Mouse (Mus musculus) kidney, embryonic 15.5 days (tissue): Measurements from ENCODE around the gene Cdc42ep1. TPM values are rescaled to one million over a fixed set of nuclear protein-coding genes. Genes with fewer than 3 reads are reported as not detected.

ENCODE experiments used
- ATAC-seq: fragments of 200-750 bp; cut with Nextera tagmentation; replicated peaks from 2 replicates; pipeline ENCODE4 v1.8.0; 2017; ENCODE audit warnings: moderate TSS enrichment; ENCODE audit not compliant: low FRiP score
- H3K27ac ChIP-seq: fragments of 300-500 bp; sonication (generic); 2 replicates; pipeline ENCODE4 v1.5.1; 2015; ENCODE audit warnings: mild to moderate bottlenecking, inconsistent platforms
- H3K27me3 ChIP-seq: fragments of 300-500 bp; sonication (generic); 2 replicates; pipeline ENCODE4 v1.6.1; 2015; ENCODE audit warnings: inconsistent platforms
- H3K36me3 ChIP-seq: fragments of 300-500 bp; sonication (generic); 2 replicates; pipeline ENCODE4 v1.6.1; 2015; ENCODE audit warnings: inconsistent platforms
- H3K4me1 ChIP-seq: fragments of 300-500 bp; sonication (generic); 2 replicates; pipeline ENCODE4 v1.6.1; 2015; ENCODE audit warnings: inconsistent platforms
- H3K4me2 ChIP-seq: fragments of 300-500 bp; sonication (generic); 2 replicates; pipeline ENCODE4 v1.6.1; 2015; ENCODE audit warnings: moderate library complexity, mild to moderate bottlenecking, inconsistent platforms
- H3K4me3 ChIP-seq: fragments of 300-500 bp; sonication (generic); replicated peaks from 2 replicates; pipeline ENCODE4 v1.5.1; 2015; ENCODE audit warnings: mild to moderate bottlenecking, inconsistent platforms
- H3K9ac ChIP-seq: fragments of 300-500 bp; sonication (generic); 2 replicates; pipeline ENCODE4 v1.6.1; 2015; ENCODE audit warnings: mild to moderate bottlenecking, inconsistent platforms
- H3K9me3 ChIP-seq: fragments of 300-500 bp; sonication (generic); replicated peaks from 2 replicates; pipeline ENCODE4 v1.6.1; 2016; ENCODE audit warnings: inconsistent platforms
- WGBS: fragments of 180-500 bp; shearing (Covaris S2); methylation state at CpG from one replicate; pipeline ENCODE4 v1.1.7; 2015; ENCODE audit warnings: mixed read lengths; 5-methylcytosine and 5-hydroxymethylcytosine counted together
- polyA plus RNA-seq: library from polyadenylated mRNA; unstranded; fragments of >200 nt; fragmentation: Nextera tagmentation; extraction: Ambion mirVana; gene quantifications from 2 replicates; pipeline ENCODE4 v1.2.1, GENCODE M21; 2015

Gene Cdc42ep1
- polyA plus RNA-seq, 1 experiment from 2014 or later: 51.1 TPM

GRCm38 (mm10) chr15:78855303-78855965 lies 13.0 kb downstream of the Cdc42ep1 start, which contains the start of gene Lgals2:
TSS of gene Lgals2 (minus strand) at chr15:78855529.
- H3K27ac ChIP-seq: no peak within 1 kb of the TSS
- WGBS: 70% methylated on average over 8 of the region's 8 CpGs
- no peaks in the 10 kb centered on the region for H3K9me3 ChIP-seq
- H3K4me3 ChIP-seq: no peak within 1 kb of the TSS
- H3K4me1 ChIP-seq: peaks cover 18% of the 10 kb centered on the region
- H3K4me2 ChIP-seq: no peak within 1 kb of the TSS
- H3K27me3 ChIP-seq: no peaks in the 10 kb centered on the region
- H3K9ac ChIP-seq: no peak within 1 kb of the TSS
- ATAC-seq: no peak
- H3K36me3 ChIP-seq: no peaks in the 10 kb centered on the region

GRCm38 (mm10) chr15:78857009-78857408 lies 14.6 kb downstream of the Cdc42ep1 start:
- Histone ChIP-seq H3K4me1 (peaks cover 4% of the 10 kb centered on the region), H3K9me3 (no peaks in the 10 kb centered on the region)
- no peak for ATAC-seq

GRCm38 (mm10) chr15:78859311-78859710 lies 16.9 kb downstream of the Cdc42ep1 start:
- 60% methylated on average over 4 of the region's 4 CpGs for WGBS
- Histone ChIP-seq H3K36me3 (no peaks in the 10 kb centered on the region), H3K4me2 (no peak overlapping the region), H3K9me3 (no peaks in the 10 kb centered on the region), H3K27me3 (no peaks in the 10 kb centered on the region), H3K4me3 (no peak overlapping the region), H3K9ac (no peak overlapping the region), H3K27ac (peak overlapping the region; percentile 27; the same call in 1 of the 2 replicates), H3K4me1 (peaks cover 16% of the 10 kb centered on the region)
- ATAC-seq: no peak

More at GRCm38 (mm10) chr15:78857009-78857408, 14.6 kb downstream of the Cdc42ep1 start:
- H3K4me3 ChIP-seq: no peak overlapping the region
- 82% methylated on average over 7 of the region's 7 CpGs for WGBS
- no peaks in the 10 kb centered on the region for H3K27me3 ChIP-seq
- H3K36me3 ChIP-seq: no peaks in the 10 kb centered on the region
- no peak overlapping the region for H3K4me2 ChIP-seq
- H3K9ac ChIP-seq: no peak overlapping the region
- H3K27ac ChIP-seq: no peak overlapping the region

- no peak overlapping the region for H3K4me3 ChIP-seq
- H3K36me3 ChIP-seq: no peaks in the 10 kb centered on the region
- H3K4me1 ChIP-seq: peaks cover 18% of the 10 kb centered on the region
- no peak overlapping the region for H3K9ac ChIP-seq
- 69% methylated on average over 6 of the region's 6 CpGs for WGBS
- H3K27ac ChIP-seq: no peak overlapping the region
- H3K27me3 ChIP-seq: no peaks in the 10 kb centered on the region
- H3K4me2 ChIP-seq: no peak overlapping the region
- ATAC-seq: no peak
- no peaks in the 10 kb centered on the region for H3K9me3 ChIP-seq
Measured at GRCm38 (mm10) chr15:78859714-78860113, 17.3 kb downstream of the Cdc42ep1 start.

GRCm38 (mm10) chr15:78862280-78862679 lies 19.9 kb downstream of the Cdc42ep1 start:
- Histone ChIP-seq H3K27ac (no peak overlapping the region), H3K36me3 (no peaks in the 10 kb centered on the region), H3K27me3 (no peaks in the 10 kb centered on the region), H3K4me1 (peaks cover 18% of the 10 kb centered on the region), H3K4me2 (no peak overlapping the region), H3K9ac (no peak overlapping the region), H3K9me3 (no peaks in the 10 kb centered on the region), H3K4me3 (no peak overlapping the region)
- ATAC-seq: no peak
- WGBS: 81% methylated on average over 5 of the region's 5 CpGs

- no peak overlapping the region for H3K4me3 ChIP-seq
- H3K27me3 ChIP-seq: no peaks in the 10 kb centered on the region
- H3K36me3 ChIP-seq: no peaks in the 10 kb centered on the region
- no peak overlapping the region for H3K4me2 ChIP-seq
- no peaks in the 10 kb centered on the region for H3K9me3 ChIP-seq
- WGBS: 70% methylated on average over 2 of the region's 2 CpGs
- H3K27ac ChIP-seq: peak overlapping the region; percentile 66; the same call in 1 of the 2 replicates
- no peak for ATAC-seq
- peaks cover 26% of the 10 kb centered on the region for H3K4me1 ChIP-seq
- no peak overlapping the region for H3K9ac ChIP-seq
Measured at GRCm38 (mm10) chr15:78863154-78863553, 20.7 kb downstream of the Cdc42ep1 start.

GRCm38 (mm10) chr15:78863852-78864253 lies 21.4 kb downstream of the Cdc42ep1 start:
- WGBS: 47% methylated on average over 13 of the region's 13 CpGs
- Histone ChIP-seq H3K36me3 (no peaks in the 10 kb centered on the region), H3K4me2 (peak overlapping the region; percentile 28), H3K9me3 (no peaks in the 10 kb centered on the region), H3K4me3 (0 out of 2 replicates have a peak overlapping the region, but pooled peaks have one; percentile 1), H3K4me1 (peaks cover 33% of the 10 kb centered on the region), H3K27ac (peak overlapping the region; percentile 66), H3K27me3 (no peaks in the 10 kb centered on the region), H3K9ac (no peak overlapping the region)
- peak; percentile 57 for ATAC-seq

- H3K9ac ChIP-seq: no peak overlapping the region
- H3K27me3 ChIP-seq: no peaks in the 10 kb centered on the region
- peak overlapping the region; percentile 90 for H3K27ac ChIP-seq
- H3K36me3 ChIP-seq: no peaks in the 10 kb centered on the region
- ATAC-seq: peak; percentile 65
- no peaks in the 10 kb centered on the region for H3K9me3 ChIP-seq
- peak overlapping the region; percentile 26; the same call in 1 of the 2 replicates for H3K4me2 ChIP-seq
- 8% methylated on average over 9 of the region's 9 CpGs for WGBS
- peaks cover 33% of the 10 kb centered on the region for H3K4me1 ChIP-seq
- H3K4me3 ChIP-seq: no peak overlapping the region
Measured at GRCm38 (mm10) chr15:78868398-78868797, 26.0 kb downstream of the Cdc42ep1 start.

- H3K4me1 ChIP-seq: peaks cover 28% of the 10 kb centered on the region
- ATAC-seq: peak; percentile 16
- WGBS: 71% methylated on average over 7 of the region's 7 CpGs
- H3K4me2 ChIP-seq: peak overlapping the region; percentile 26; the same call in 1 of the 2 replicates
- H3K9me3 ChIP-seq: no peaks in the 10 kb centered on the region
- no peaks in the 10 kb centered on the region for H3K27me3 ChIP-seq
- peak overlapping the region; percentile 90 for H3K27ac ChIP-seq
- H3K4me3 ChIP-seq: no peak overlapping the region
- H3K9ac ChIP-seq: no peak overlapping the region
- H3K36me3 ChIP-seq: no peaks in the 10 kb centered on the region
Measured at GRCm38 (mm10) chr15:78868826-78869233, 26.4 kb downstream of the Cdc42ep1 start.

- 30% methylated on average over 6 of the region's 6 CpGs for WGBS
- 0 out of 2 replicates have a peak overlapping the region, but pooled peaks have one; percentile 27 for H3K27ac ChIP-seq
- ATAC-seq: no peak
- no peaks in the 10 kb centered on the region for H3K36me3 ChIP-seq
- H3K27me3 ChIP-seq: no peaks in the 10 kb centered on the region
- no peak overlapping the region for H3K4me2 ChIP-seq
- no peak overlapping the region for H3K4me3 ChIP-seq
- no peak overlapping the region for H3K9ac ChIP-seq
- H3K4me1 ChIP-seq: peaks cover 22% of the 10 kb centered on the region
- H3K9me3 ChIP-seq: no peaks in the 10 kb centered on the region
Measured at GRCm38 (mm10) chr15:78869775-78870174, 27.4 kb downstream of the Cdc42ep1 start.

GRCm38 (mm10) chr15:78872021-78872608 lies 29.7 kb downstream of the Cdc42ep1 start:
- H3K9ac ChIP-seq: no peak overlapping the region
- H3K36me3 ChIP-seq: no peaks in the 10 kb centered on the region
- no peak for ATAC-seq
- no peaks in the 10 kb centered on the region for H3K27me3 ChIP-seq
- H3K9me3 ChIP-seq: no peaks in the 10 kb centered on the region
- peaks cover 40% of the 10 kb centered on the region for H3K4me1 ChIP-seq
- H3K4me2 ChIP-seq: no peak overlapping the region
- 38% methylated on average over 5 of the region's 5 CpGs for WGBS
- H3K27ac ChIP-seq: 0 out of 2 replicates have a peak overlapping the region, but pooled peaks have one; percentile 9
- no peak overlapping the region for H3K4me3 ChIP-seq

- Histone ChIP-seq H3K9me3 (no peaks in the 10 kb centered on the region), H3K4me1 (peaks cover 34% of the 10 kb centered on the region), H3K9ac (no peak overlapping the region), H3K27me3 (no peaks in the 10 kb centered on the region), H3K27ac (0 out of 2 replicates have a peak overlapping the region, but pooled peaks have one; percentile 0), H3K4me3 (no peak overlapping the region), H3K36me3 (no peaks in the 10 kb centered on the region), H3K4me2 (no peak overlapping the region)
- no peak for ATAC-seq
- WGBS: 67% methylated on average over 13 of the region's 13 CpGs
Measured at GRCm38 (mm10) chr15:78873803-78874435, 31.5 kb downstream of the Cdc42ep1 start.
